Mouse (Mus musculus) liver, postnatal 0 days (tissue): ENCODE measurements around the gene Zfp383. TPM values are rescaled to one million over a fixed set of nuclear protein-coding genes. Genes with fewer than 3 reads are reported as not detected.
"Not testable (repeated sequence)": the region's sequence is repeated elsewhere in the genome, so short reads cannot be mapped to it uniquely, and the experiment has no call there.

Source experiments
- ATAC-seq: fragments of 200-750 bp; cut with Nextera tagmentation; 2 replicates; pipeline ENCODE4 v1.8.0; 2017; ENCODE audit warnings: mild to moderate bottlenecking, moderate library complexity
- DNase-seq: peaks from one replicate; pipeline ENCODE4 v3.0.0-alpha.2; 2016
- H3K27ac ChIP-seq: fragments of 300-500 bp; sonication (generic); 2 replicates; pipeline ENCODE4 v1.5.1; 2014; ENCODE audit warnings: antibody characterized with exemption, moderate library complexity, mild to moderate bottlenecking, low read depth
- H3K27me3 ChIP-seq: fragments of 300-500 bp; sonication (generic); 2 replicates; pipeline ENCODE4 v1.6.1; 2014; ENCODE audit warnings: low read length, control low read depth, mixed read lengths; ENCODE audit not compliant: insufficient read depth
- H3K36me3 ChIP-seq: fragments of 300-500 bp; sonication (generic); replicated peaks from 2 replicates; pipeline ENCODE4 v1.6.1; 2014; ENCODE audit warnings: mild to moderate bottlenecking, control low read depth, low read length, moderate library complexity, mixed read lengths; ENCODE audit not compliant: insufficient read depth
- H3K4me1 ChIP-seq: fragments of 300-500 bp; sonication (generic); 2 replicates; pipeline ENCODE4 v1.6.1; 2014; ENCODE audit warnings: antibody characterized with exemption, mild to moderate bottlenecking, control low read depth; ENCODE audit not compliant: insufficient read depth
- H3K4me2 ChIP-seq: fragments of 300-500 bp; sonication (generic); 2 replicates; pipeline ENCODE4 v1.6.1; 2014; ENCODE audit warnings: low read depth, mild to moderate bottlenecking, low read length, moderate library complexity, mixed read lengths
- H3K4me3 ChIP-seq: fragments of 300-500 bp; sonication (generic); 2 replicates; pipeline ENCODE4 v1.5.1; 2014; ENCODE audit warnings: low read depth, low read length
- H3K9ac ChIP-seq: fragments of 300-500 bp; sonication (generic); replicated peaks from 2 replicates; pipeline ENCODE4 v1.6.1; 2014; ENCODE audit warnings: mild to moderate bottlenecking, moderate library complexity
- H3K9me3 ChIP-seq: fragments of 300-500 bp; sonication (generic); 2 replicates; pipeline ENCODE4 v1.6.1; 2016; ENCODE audit warnings: mild to moderate bottlenecking, control low read depth, low read length, mixed read lengths
- CTCF ChIP-seq: sonication (generic); IDR thresholded peaks from 2 replicates; pipeline ENCODE4 v1.5.1; 2016; ENCODE audit warnings: antibody characterized with exemption, low read depth
- EP300 ChIP-seq: IDR thresholded peaks from 2 replicates; pipeline ENCODE4 v1.6.1; 2016; ENCODE audit warnings: antibody characterized with exemption, low read depth, mild to moderate bottlenecking
- WGBS: fragments of 180-500 bp; shearing (Covaris S2); extraction: QIAGEN DNeasy Blood & Tissue Kit; methylation state at CpG from one replicate; pipeline ENCODE4 v1.1.7; 2014; ENCODE audit not compliant: insufficient replicate concordance; 5-methylcytosine and 5-hydroxymethylcytosine counted together
- microRNA-seq: library from miRNA; unstranded; fragments of <30 nt; microRNA quantifications from one replicate; pipeline ENCODE4, GENCODE M21; 2016
- polyA plus RNA-seq: library from polyadenylated mRNA; unstranded; fragments of >200 nt; fragmentation: Nextera tagmentation; extraction: Ambion mirVana; gene quantifications from 2 replicates; pipeline ENCODE4 v1.2.1, GENCODE M21; 2015

The Zfp383 gene
- polyA plus RNA-seq, 1 experiment from 2014 or later, result 0.59 TPM

DNA sequence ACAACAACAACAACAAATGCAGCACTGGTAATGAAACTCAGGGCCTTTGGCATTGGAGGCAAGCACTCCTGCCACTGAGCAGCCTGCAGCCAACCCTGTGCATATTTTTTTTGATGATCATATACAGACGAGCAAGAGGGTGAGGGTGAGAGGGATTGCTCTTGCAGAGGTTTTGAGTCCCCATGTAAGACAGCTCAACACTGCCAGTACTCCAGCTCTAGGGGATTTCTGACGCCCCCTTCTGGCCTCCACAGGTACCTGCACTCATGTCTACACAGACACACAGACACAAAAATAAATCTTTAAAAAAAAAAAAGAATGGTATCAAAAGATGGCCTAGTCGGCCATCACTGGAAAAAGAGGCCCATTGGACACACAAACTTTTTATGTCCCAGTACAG lies 51.0 kb downstream of the Zfp383 start:
- Histone ChIP-seq H3K4me1 (peaks cover 4% of the 10 kb centered on the region; the same call in 1 of the 2 replicates), H3K4me3 (no peak overlapping the region), H3K27ac (no peak overlapping the region), H3K9ac (no peak overlapping the region), H3K4me2 (no peak overlapping the region), H3K9me3 (no peaks in the 10 kb centered on the region), H3K36me3 (no peaks in the 10 kb centered on the region), H3K27me3 (no peaks in the 10 kb centered on the region)
- 54% methylated on average over 3 of the region's 3 CpGs for WGBS
- ATAC-seq (no peak), DNase-seq (no peak)
- no peak for TF ChIP-seq CTCF
- TF ChIP-seq EP300, result no peak

GRCm38 (mm10) chr7:29965115-29965810 lies 57.2 kb downstream of the Zfp383 start:
- not testable (repeated sequence) for DNase-seq

More at GRCm38 (mm10) chr7:29965115-29965810, 57.2 kb downstream of the Zfp383 start:
- H3K4me2 ChIP-seq, H3K4me3 ChIP-seq, H3K27ac ChIP-seq, H3K4me1 ChIP-seq, ATAC-seq, H3K9ac ChIP-seq, H3K9me3 ChIP-seq, H3K27me3 ChIP-seq, H3K36me3 ChIP-seq: not testable (repeated sequence)
- 63% methylated on average over 32 of the region's 39 CpGs for WGBS

Small RNAs within 50 kb of the gene (microRNA-seq; reads per million reads assigned to microRNA genes)
- gene Mir7668, result not detected

Other genes starting within 250 kb of the Zfp383 start
- not detected in 2 replicates for gene Catsperg2, start 181.2 kb upstream of the Zfp383 start, polyA plus RNA-seq
- 2.5 and 3.3 TPM in 2 replicates for gene Zfp84, start 139.7 kb upstream of the Zfp383 start, polyA plus RNA-seq
- gene Zfp30, start 124.2 kb upstream of the Zfp383 start, polyA plus RNA-seq, result 0.92 and 0.99 TPM in 2 replicates
- 2.2 and 2.5 TPM in 2 replicates for gene Zfp790, start 92.1 kb upstream of the Zfp383 start, polyA plus RNA-seq
- gene Zfp940, start 54.6 kb upstream of the Zfp383 start, polyA plus RNA-seq, result 0.39 and 0.42 TPM in 2 replicates
- 0.59 and 0.87 TPM in 2 replicates for gene Zfp420, start 48.2 kb upstream of the Zfp383 start, polyA plus RNA-seq
- gene Zfp27, start 1.7 kb upstream of the Zfp383 start, polyA plus RNA-seq, result 1.5 TPM in 2 replicates
- gene Zfp74, start 45.9 kb downstream of the Zfp383 start, polyA plus RNA-seq, result 1.1 and 1.8 TPM in 2 replicates
- 5.5 and 6.4 TPM in 2 replicates for gene Zfp568, start 75.7 kb downstream of the Zfp383 start, polyA plus RNA-seq
- 0.31 and 0.36 TPM in 2 replicates for gene Zfp14, start 143.2 kb downstream of the Zfp383 start, polyA plus RNA-seq
- 0.54 and 0.68 TPM in 2 replicates for gene Zfp82, start 164.7 kb downstream of the Zfp383 start, polyA plus RNA-seq
- not detected in 2 replicates for gene Gm26920, start 182.2 kb downstream of the Zfp383 start, polyA plus RNA-seq
- 1.2 and 1.7 TPM in 2 replicates for gene Zfp566, start 182.3 kb downstream of the Zfp383 start, polyA plus RNA-seq
- 10.1 and 10.7 TPM in 2 replicates for gene Zfp260, start 186.6 kb downstream of the Zfp383 start, polyA plus RNA-seq
- gene Zfp382, start 213.7 kb downstream of the Zfp383 start, polyA plus RNA-seq, result 0.54 and 0.75 TPM in 2 replicates